Mouse (Mus musculus) adrenal gland, postnatal 25 days (tissue): ENCODE data around the gene Plcd4. TPM values are rescaled to one million over a fixed set of nuclear protein-coding genes. Genes with fewer than 3 reads are reported as not detected.
A peak's percentile ranks its signal among the peaks of the same experiment; 100 is the strongest.

Source experiments
- DNase-seq: peaks from one replicate; pipeline ENCODE4 v3.0.0; 2021; ENCODE audit warnings: mixed read lengths
- microRNA-seq, 2 experiments: library from miRNA; unstranded; fragments of <30 nt; microRNA quantifications; one replicate each; pipeline ENCODE4 v1.2.0; 2021
- total RNA-seq: library from RNA; stranded (reverse); gene quantifications from 2 replicates; pipeline ENCODE4 v1.2.3, GENCODE M21; 2021

Gene Plcd4
- total RNA-seq, 1 experiment from 2014 or later: 0.82 TPM

DNA sequence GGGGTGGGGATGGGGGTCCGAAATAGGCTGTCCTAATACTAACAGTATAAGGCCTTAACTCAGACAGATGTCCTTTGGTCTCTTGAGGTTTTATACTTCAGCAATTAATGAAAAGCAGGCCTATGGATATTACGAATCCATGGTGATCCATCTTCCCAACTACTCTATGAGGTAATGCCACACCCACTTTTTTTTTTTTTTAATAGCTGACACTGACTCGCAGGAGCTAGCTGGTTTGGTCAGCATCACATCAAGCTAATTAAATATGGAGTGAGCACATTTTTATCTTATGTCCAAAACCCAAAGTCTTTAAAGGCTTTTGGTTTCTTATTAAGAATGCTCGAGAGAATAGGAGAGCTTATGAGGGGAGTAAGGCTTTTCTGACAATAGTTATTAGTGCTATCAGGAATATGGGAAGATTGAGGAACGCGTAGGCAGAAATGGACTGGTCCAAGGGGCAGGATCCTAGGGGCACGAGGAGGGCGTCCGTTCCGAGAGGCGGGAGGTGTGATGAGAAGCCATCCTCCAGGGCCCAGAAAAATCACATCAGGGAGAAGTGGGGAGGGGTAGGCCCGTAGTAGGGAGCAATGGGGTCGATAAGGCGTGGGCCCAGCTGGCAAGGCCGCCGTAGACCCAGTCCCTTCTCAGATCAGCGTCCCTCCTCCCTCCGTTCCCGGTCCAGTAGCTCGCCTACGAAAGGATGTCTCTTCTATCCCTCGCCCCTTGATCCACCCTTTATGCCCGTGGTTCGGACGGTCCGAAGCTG, 58.0 kb downstream of the Plcd4 start:
- DNase-seq: no peak

DNA sequence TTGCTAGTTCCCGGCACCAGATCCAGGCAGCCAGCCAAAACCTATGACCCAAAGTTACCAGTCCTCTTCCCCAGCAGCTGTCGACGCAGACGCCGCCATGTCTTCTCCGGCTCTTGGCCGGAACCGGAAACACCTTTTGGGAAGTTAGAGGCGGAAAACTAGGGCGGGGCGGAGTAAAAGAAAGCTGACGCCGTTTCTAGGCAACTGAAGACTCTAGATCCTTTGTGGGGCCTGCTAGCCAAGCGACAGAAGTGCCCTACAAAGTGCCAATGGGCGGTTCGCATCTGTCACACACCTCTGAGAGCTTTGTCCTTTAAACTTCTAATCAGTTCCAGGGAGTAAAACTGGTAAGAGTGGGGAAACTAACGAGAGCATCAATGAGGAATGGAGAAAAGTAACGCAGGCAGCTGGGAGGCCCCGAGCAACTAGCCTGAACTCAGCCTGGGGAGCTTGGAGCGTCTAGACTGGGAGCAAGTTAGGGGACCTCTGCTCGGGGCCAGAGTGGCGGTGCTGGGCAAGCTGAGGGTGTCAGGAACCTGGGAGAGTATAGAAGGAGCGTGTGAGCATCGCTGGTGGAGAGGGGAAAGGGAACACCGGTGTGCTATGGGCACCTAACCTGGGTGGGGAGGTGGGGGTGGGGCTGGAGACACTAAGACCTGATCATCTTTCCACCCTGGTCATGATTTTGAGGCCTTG, 58.7 kb downstream of the Plcd4 start, which contains the start of the genes Rnf25 and Stk36:
Rnf25 (minus strand) TSS at position 131 of the 696 bp plus-strand sequence.
Stk36 (plus strand) TSS at position 179 of the 696 bp plus-strand sequence.
- peak; percentile 82 for DNase-seq

Small RNA genes within 50 kb of the gene (microRNA-seq; reads per million reads assigned to microRNA genes)
- gene Gm25035: 0 reads per million in 2 experiments

Other genes starting within 250 kb of the Plcd4 start
- gene Tmbim1, start 237.3 kb upstream of the Plcd4 start, total RNA-seq: 83.1 and 84.7 TPM in 2 replicates
- 0.67 TPM in 2 replicates for gene Catip, start 180.8 kb upstream of the Plcd4 start, total RNA-seq
- gene Slc11a1, start 167.7 kb upstream of the Plcd4 start, total RNA-seq: 5.8 and 11.4 TPM in 2 replicates
- gene Ctdsp1, start 151.4 kb upstream of the Plcd4 start, total RNA-seq: 168 and 179 TPM in 2 replicates
- 1.6 TPM in 2 replicates for gene Vil1, start 133.5 kb upstream of the Plcd4 start, total RNA-seq
- 26.3 and 27.2 TPM in 2 replicates for gene Cnot9, start 36.8 kb upstream of the Plcd4 start, total RNA-seq
- gene Usp37, start 1.4 kb downstream of the Plcd4 start, total RNA-seq: 16.5 and 25.3 TPM in 2 replicates
- gene Zfp142, start 45.4 kb downstream of the Plcd4 start, total RNA-seq: 15.7 and 17.7 TPM in 2 replicates
- gene Bcs1l, start 45.4 kb downstream of the Plcd4 start, total RNA-seq: 30.3 and 30.8 TPM in 2 replicates
- gene Rnf25, start 58.5 kb downstream of the Plcd4 start, total RNA-seq: 46.4 and 56.7 TPM in 2 replicates
- 3.7 and 4.2 TPM in 2 replicates for gene Stk36, start 58.6 kb downstream of the Plcd4 start, total RNA-seq
- gene Ttll4, start 118.9 kb downstream of the Plcd4 start, total RNA-seq: 22.0 and 26.5 TPM in 2 replicates
- gene Cyp27a1, start 170.7 kb downstream of the Plcd4 start, total RNA-seq: 15.5 and 16.1 TPM in 2 replicates
- gene Prkag3, start 206.3 kb downstream of the Plcd4 start, total RNA-seq: not detected in 2 replicates
- 1.8 and 2.5 TPM in 2 replicates for gene Wnt6, start 229.0 kb downstream of the Plcd4 start, total RNA-seq
- gene Wnt10a, start 248.6 kb downstream of the Plcd4 start, total RNA-seq: 0.27 TPM in 1 of 2 replicates, not detected in the other